Mouse (Mus musculus) spleen, adult 2 months (tissue): ENCODE results near the gene Trappc6b.

Source experiments
- CTCF ChIP-seq: fragments of 200-500 bp; IDR thresholded peaks from 2 replicates; pipeline ENCODE4 v1.5.1; 2011; ENCODE audit warnings: mild to moderate bottlenecking, inconsistent platforms; ENCODE audit not compliant: insufficient read depth, insufficient read length, insufficient replicate concordance; ENCODE audit errors: extremely low read depth
- POLR2A ChIP-seq: fragments of 200-500 bp; IDR thresholded peaks from 2 replicates; pipeline ENCODE4 v1.6.1; 2011; ENCODE audit warnings: low read depth, low read length, inconsistent platforms

DNA sequence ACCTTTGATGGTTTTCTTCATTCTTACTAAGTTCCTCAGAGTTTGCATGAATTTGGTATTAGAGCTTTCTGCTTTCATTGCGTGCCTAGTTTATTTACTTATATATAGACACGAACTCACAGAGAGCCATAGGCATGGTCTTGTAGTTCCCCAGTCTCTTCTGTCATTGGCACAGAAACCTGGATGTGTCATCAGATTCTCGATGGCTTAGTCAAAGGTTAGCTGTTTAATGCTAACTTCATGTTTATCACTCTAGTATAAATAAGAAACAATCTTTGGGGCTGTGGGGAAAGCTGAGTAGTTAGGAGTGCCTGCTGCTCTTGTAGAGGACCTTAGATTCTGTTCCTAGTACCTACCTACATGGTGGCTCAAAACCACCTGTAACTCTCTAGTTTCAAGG is 15.7 kb upstream of the Trappc6b start:
- no peak for TF ChIP-seq POLR2A
- TF ChIP-seq CTCF: no peak
